In genomic region chr11:121420379-121420778, GRCm38 (mm10) we compare ENCODE assay signal across 8 mouse cellular contexts. TPM values are rescaled to one million over a fixed set of nuclear protein-coding genes. Genes with fewer than 3 reads are reported as not detected.
DNase-seq lines count a peak whose midpoint lies in the region; ATAC-seq and TF ChIP-seq lines count a peak whose summit lies in the region.

No protein-coding gene starts in this region.

- intact Hi-C loops in heart, adult 2 months (cut with DNase I): loop anchor here (5.0 kb wide), 1 partner anchor 68 kb away; the partner anchor contains the start of gene Wdr45b

- H3K4me2 ChIP-seq in forebrain, embryonic 11.5 days (ENCODE audit: low read depth, low read length, severe bottlenecking): peak overlapping the region; percentile 79
- peak overlapping the region; percentile 89 for H3K4me2 ChIP-seq in liver, embryonic 12.5 days

- no peak for TF ChIP-seq CTCF in heart, adult 2 months (IDR thresholded peaks at IDR 0.05)

- no peak for DNase-seq in heart, embryonic 10.5 days (ENCODE audit: low spot score)
- DNase-seq in heart, adult 2 months: no peak
- DNase-seq in 3T3-L1 (ENCODE audit: low read depth, low spot score): peak; percentile 47
- DNase-seq in forebrain, embryonic 11.5 days (ENCODE audit: low spot score): no peak
- DNase-seq in spleen, postnatal 36 days (ENCODE audit: low spot score in 2 of 2): no peak
- no peak for DNase-seq in yolk sac, embryonic 10.5 days (ENCODE audit: low spot score)
- DNase-seq in thymus, postnatal 14 days: no peak

- no peak for TF ChIP-seq EP300 in heart, adult 2 months (IDR thresholded peaks at IDR 0.05; ENCODE audit: insufficient read depth, low read depth, low read length)

- no peaks in the 10 kb centered on the region for H3K36me3 ChIP-seq in heart, embryonic 10.5 days
- H3K36me3 ChIP-seq in heart, adult 2 months (ENCODE audit: control insufficient read depth, insufficient read depth, low read length): peaks cover 2% of the 10 kb centered on the region; the same call in 1 of the 2 replicates
- H3K36me3 ChIP-seq in forebrain, embryonic 11.5 days (ENCODE audit: control insufficient read depth, insufficient read depth, low read length): no peaks in the 10 kb centered on the region
- peaks cover 15% of the 10 kb centered on the region for H3K36me3 ChIP-seq in liver, embryonic 12.5 days

- no peak overlapping the region for H3K9ac ChIP-seq in heart, adult 2 months (ENCODE audit: low read depth, low read length)
- no peak overlapping the region; the same call in 1 of the 2 replicates for H3K9ac ChIP-seq in forebrain, embryonic 11.5 days (ENCODE audit: low read length)
- H3K9ac ChIP-seq in liver, embryonic 12.5 days: peak overlapping the region; percentile 94

- peak overlapping the region; percentile 81 for H3K4me3 ChIP-seq in heart, embryonic 10.5 days
- H3K4me3 ChIP-seq in heart, adult 2 months: no peak overlapping the region; the same call in 1 of the 2 replicates
- H3K4me3 ChIP-seq in forebrain, embryonic 11.5 days (ENCODE audit: low read depth, low read length): peak overlapping the region; percentile 74; the same call in 1 of the 2 replicates
- peak overlapping the region; percentile 91 for H3K4me3 ChIP-seq in liver, embryonic 12.5 days

- no peaks in the 10 kb centered on the region for H3K79me2 ChIP-seq in heart, adult 2 months (replicated peaks; ENCODE audit: control insufficient read depth, insufficient read depth, low read length)

- H3K27ac ChIP-seq in heart, embryonic 10.5 days: peak overlapping the region; percentile 84; the same call in 1 of the 2 replicates
- H3K27ac ChIP-seq in heart, adult 2 months: no peak overlapping the region
- H3K27ac ChIP-seq in forebrain, embryonic 11.5 days (ENCODE audit: low read depth, low read length): no peak overlapping the region
- peak overlapping the region; percentile 94 for H3K27ac ChIP-seq in liver, embryonic 12.5 days

- ATAC-seq in forebrain, embryonic 11.5 days (replicated peaks; ENCODE audit: low FRiP score): no peak
- ATAC-seq in liver, embryonic 12.5 days: no peak

- no peak for TF ChIP-seq POLR2A in heart, adult 2 months (IDR thresholded peaks at IDR 0.05; ENCODE audit: insufficient read depth, low read depth, low read length)

- 0 out of 2 replicates have a peak, but pooled peaks cover 9% of the 10 kb centered on the region for H3K4me1 ChIP-seq in heart, embryonic 10.5 days
- H3K4me1 ChIP-seq in heart, adult 2 months (ENCODE audit: control insufficient read depth, insufficient read depth, low read length): peaks cover 2% of the 10 kb centered on the region
- no peaks in the 10 kb centered on the region for H3K4me1 ChIP-seq in forebrain, embryonic 11.5 days (replicated peaks; ENCODE audit: control insufficient read depth, insufficient read depth, low read length)
- H3K4me1 ChIP-seq in liver, embryonic 12.5 days: peaks cover 42% of the 10 kb centered on the region

- no peaks in the 10 kb centered on the region for H3K9me3 ChIP-seq in heart, embryonic 10.5 days
- H3K9me3 ChIP-seq in forebrain, embryonic 11.5 days (ENCODE audit: control insufficient read depth, low read length): no peaks in the 10 kb centered on the region
- no peaks in the 10 kb centered on the region for H3K9me3 ChIP-seq in liver, embryonic 12.5 days (replicated peaks)

- no peaks in the 10 kb centered on the region for H3K27me3 ChIP-seq in heart, embryonic 10.5 days (ENCODE audit: insufficient read depth, poor library complexity, severe bottlenecking)
- no peaks in the 10 kb centered on the region; the same call in 1 of the 2 replicates for H3K27me3 ChIP-seq in heart, adult 2 months (ENCODE audit: control insufficient read depth, insufficient read depth, low read length)
- H3K27me3 ChIP-seq in forebrain, embryonic 11.5 days (ENCODE audit: control insufficient read depth, insufficient read depth, low read length): no peaks in the 10 kb centered on the region
- no peaks in the 10 kb centered on the region for H3K27me3 ChIP-seq in liver, embryonic 12.5 days (replicated peaks)

- 57% methylated on average over 5 of the region's 5 CpGs for WGBS in heart, embryonic 10.5 days
- WGBS in heart, adult 2 months: 58% methylated on average over 5 of the region's 5 CpGs
- 49% methylated on average over 5 of the region's 5 CpGs for WGBS in forebrain, embryonic 11.5 days
- WGBS in liver, embryonic 12.5 days (ENCODE audit: insufficient replicate concordance): 45% methylated on average over 5 of the region's 5 CpGs

RNA-seq across cellular contexts. Expression of gene Fn3krp, which starts 0.8 kb away (rescaled TPM):
- polyA plus RNA-seq in heart, embryonic 10.5 days (2016; fragmentation: Nextera tagmentation; extraction: Ambion mirVana): 3.0 and 3.6 TPM in 2 replicates
- 1 to 10 TPM; 6.2 to 6.9 TPM for total RNA-seq in heart, adult 2 months (2021)
- polyA plus RNA-seq in heart, adult 2 months (2012; rRNA removed): 7.1 and 9.1 TPM in 2 replicates
- polyA plus RNA-seq in forebrain, embryonic 11.5 days (2014; fragmentation: Nextera tagmentation; extraction: Ambion mirVana): 8.5 and 8.9 TPM in 2 replicates
- 20.5 and 21.6 TPM in 2 replicates for polyA plus RNA-seq in liver, embryonic 12.5 days (2016; fragmentation: Nextera tagmentation; extraction: Ambion mirVana)

RNA-seq across cellular contexts. Expression of gene Fn3k, which starts 14.3 kb away (rescaled TPM):
- 1.4 and 3.7 TPM in 2 replicates for polyA plus RNA-seq in heart, embryonic 10.5 days (2016; fragmentation: Nextera tagmentation; extraction: Ambion mirVana)
- 10 to 100 TPM; 23.6 to 26.3 TPM for total RNA-seq in heart, adult 2 months (2021)
- polyA plus RNA-seq in heart, adult 2 months (2012; rRNA removed): 20.4 and 23.7 TPM in 2 replicates
- 1.3 and 1.7 TPM in 2 replicates for polyA plus RNA-seq in forebrain, embryonic 11.5 days (2014; fragmentation: Nextera tagmentation; extraction: Ambion mirVana)
- polyA plus RNA-seq in liver, embryonic 12.5 days (2016; fragmentation: Nextera tagmentation; extraction: Ambion mirVana): 28.1 and 31.4 TPM in 2 replicates

RNA-seq across cellular contexts. Expression of gene Tbcd, which starts 31.4 kb away (rescaled TPM):
- 35.3 and 36.7 TPM in 2 replicates for polyA plus RNA-seq in heart, embryonic 10.5 days (2016; fragmentation: Nextera tagmentation; extraction: Ambion mirVana)
- total RNA-seq in heart, adult 2 months (2021): 10 to 100 TPM; 10.6 to 11.4 TPM
- 17.4 and 20.3 TPM in 2 replicates for polyA plus RNA-seq in heart, adult 2 months (2012; rRNA removed)
- 49.8 and 54.9 TPM in 2 replicates for polyA plus RNA-seq in forebrain, embryonic 11.5 days (2014; fragmentation: Nextera tagmentation; extraction: Ambion mirVana)
- polyA plus RNA-seq in liver, embryonic 12.5 days (2016; fragmentation: Nextera tagmentation; extraction: Ambion mirVana): 30.1 and 30.2 TPM in 2 replicates

RNA-seq across cellular contexts. Expression of gene Rab40b, which starts 32.3 kb away (rescaled TPM):
- 1.8 and 3.7 TPM in 2 replicates for polyA plus RNA-seq in heart, embryonic 10.5 days (2016; fragmentation: Nextera tagmentation; extraction: Ambion mirVana)
- total RNA-seq in heart, adult 2 months (2021): 1 to 10 TPM in 1 of 2 experiments, under 1 TPM in 1; 0.91 to 1.5 TPM
- polyA plus RNA-seq in heart, adult 2 months (2012; rRNA removed): 2.0 and 2.8 TPM in 2 replicates
- polyA plus RNA-seq in forebrain, embryonic 11.5 days (2014; fragmentation: Nextera tagmentation; extraction: Ambion mirVana): 1.9 and 2.0 TPM in 2 replicates
- polyA plus RNA-seq in liver, embryonic 12.5 days (2016; fragmentation: Nextera tagmentation; extraction: Ambion mirVana): 0.63 and 0.87 TPM in 2 replicates

Comparison
In these comparisons a context has a peak if more than half of its experiments do, and no peak if none do; other contexts are left out.
1. H3K27ac ChIP-seq: peak in heart, embryonic 10.5 days (single experiment) and liver, embryonic 12.5 days (single experiment); none in heart, adult 2 months (single experiment) and forebrain, embryonic 11.5 days (single experiment).